Mouse (Mus musculus) CD4-positive, CD25-positive, alpha-beta regulatory T cell, adult 4 months (primary cell): ENCODE data around the gene Nlrc4. TPM values are rescaled to one million over a fixed set of nuclear protein-coding genes. Genes with fewer than 3 reads are reported as not detected.

ENCODE experiments used
- ATAC-seq: one replicate; pipeline ENCODE4 v1.8.0; 2017
- polyA plus RNA-seq, 2 experiments: library from polyadenylated mRNA; unstranded; fragments of 100-300 nt; shearing (Covaris generic); gene quantifications; one replicate each; pipeline ENCODE4 v1.2.1; 2017

The Nlrc4 gene
- polyA plus RNA-seq, 2 experiments from 2014 or later: 1.3 to 2.2 TPM

DNA sequence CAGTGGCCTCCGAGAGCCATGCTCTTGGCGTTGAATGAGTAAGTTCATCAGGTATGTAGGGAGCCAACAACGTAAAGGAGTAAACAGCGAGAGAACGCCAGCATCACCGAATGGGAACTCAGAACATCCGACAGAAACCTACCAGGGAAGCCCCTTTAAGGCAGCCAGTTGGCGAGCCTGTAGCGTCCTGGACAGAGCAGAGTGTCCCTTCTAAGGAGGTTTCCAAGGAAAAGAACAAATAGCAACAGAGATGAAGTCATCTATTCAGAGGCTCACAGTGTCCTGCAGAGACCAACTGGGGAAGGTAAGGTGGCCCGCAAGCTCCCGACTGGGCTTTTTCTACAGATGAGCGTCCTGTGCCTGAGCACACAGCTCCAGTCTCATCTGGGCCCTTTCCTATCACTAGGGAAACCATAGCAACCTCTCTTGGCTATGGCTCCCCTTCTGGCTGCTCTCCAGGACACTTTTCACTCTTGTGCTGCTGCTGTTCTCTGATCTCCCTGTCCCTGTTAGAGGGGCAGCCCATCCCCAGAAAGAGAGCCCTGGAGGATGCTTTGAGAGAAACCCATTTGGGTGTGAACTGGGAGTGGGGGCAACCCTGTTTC, 34.4 kb downstream of the Nlrc4 start:
- ATAC-seq: no peak

DNA sequence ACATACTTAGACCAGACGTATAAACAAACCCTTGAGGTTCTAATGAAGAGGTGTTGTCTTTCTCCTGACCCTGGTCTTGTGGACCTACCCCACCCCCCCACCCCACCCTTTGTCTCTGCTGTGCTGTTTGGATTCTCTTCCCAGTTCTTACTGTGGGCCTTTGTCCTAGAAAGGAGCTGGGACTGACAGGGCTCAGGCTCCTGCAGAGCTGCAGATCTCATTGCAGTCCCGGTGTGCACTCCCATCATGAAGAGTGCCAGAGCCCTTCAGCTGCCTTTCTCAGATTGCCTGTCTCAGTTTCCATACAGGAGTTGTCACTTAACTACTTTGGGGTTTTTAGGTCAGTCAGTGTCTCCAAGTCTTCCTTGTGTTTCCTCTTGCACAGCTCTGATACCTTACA, 38.3 kb downstream of the Nlrc4 start:
- ATAC-seq: no peak

DNA sequence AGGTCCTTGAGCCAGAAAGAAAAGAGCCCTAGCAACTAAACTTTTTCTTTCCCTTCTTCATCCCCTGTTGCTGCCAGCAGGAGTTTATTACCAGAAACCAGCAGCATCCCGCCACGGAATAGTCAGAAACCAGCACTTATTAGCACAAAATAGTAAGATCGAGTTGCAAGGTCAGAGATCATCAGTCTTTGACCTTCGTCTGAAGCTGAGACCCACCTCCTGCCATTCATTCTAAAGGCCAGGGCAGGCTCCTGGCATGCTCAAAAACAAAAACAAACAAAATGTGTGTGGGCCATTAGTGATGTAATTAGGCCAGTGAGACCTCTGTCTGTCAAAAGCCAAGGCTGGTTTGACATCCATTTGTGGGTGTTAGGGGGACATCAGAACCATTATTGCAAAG, 40.8 kb downstream of the Nlrc4 start:
- ATAC-seq: no peak

DNA sequence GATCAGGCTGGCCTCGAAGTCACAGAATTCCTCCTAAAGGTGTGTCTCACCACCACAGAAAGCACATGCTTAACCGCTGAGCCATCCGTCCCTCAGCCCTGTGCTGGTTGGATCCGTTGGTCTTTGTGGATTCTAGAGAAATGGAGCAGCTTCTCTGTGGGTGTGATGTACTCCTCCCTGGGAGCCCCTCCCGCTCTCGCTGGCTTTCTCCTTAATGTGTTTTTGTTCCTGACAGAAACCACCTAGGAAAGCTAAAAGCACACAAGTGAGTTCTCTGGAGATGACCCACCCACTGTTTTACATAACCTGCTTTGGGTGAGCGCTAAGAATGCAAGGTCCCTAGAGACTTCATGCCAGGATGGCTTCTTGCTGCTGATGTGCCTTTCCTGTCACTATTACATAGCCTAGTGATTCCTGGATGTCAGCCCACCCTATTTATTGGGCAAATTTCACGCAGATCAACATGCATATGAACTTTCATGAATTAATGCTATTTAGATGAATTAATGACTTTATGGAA, 42.0 kb downstream of the Nlrc4 start:
- ATAC-seq: no peak

DNA sequence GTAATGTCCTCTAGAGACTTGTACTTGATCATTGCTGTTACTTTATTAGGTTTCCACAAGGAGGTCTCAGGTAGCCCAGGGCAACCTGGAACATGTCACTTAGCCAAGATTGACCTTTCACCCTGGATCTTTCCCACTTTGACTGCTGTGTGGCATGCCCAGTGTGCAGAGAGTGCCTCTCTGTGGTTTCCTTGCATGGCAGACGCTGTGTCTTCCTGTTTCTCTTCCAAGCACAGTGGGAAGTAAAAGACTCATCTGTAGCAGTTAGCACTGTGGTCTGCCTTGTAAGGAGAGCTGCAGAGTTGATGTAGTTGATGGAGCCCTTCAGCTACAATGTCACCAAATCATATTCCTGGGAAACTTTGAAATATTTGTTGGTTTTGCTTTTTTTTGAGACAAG, 44.3 kb downstream of the Nlrc4 start:
- no peak for ATAC-seq

DNA sequence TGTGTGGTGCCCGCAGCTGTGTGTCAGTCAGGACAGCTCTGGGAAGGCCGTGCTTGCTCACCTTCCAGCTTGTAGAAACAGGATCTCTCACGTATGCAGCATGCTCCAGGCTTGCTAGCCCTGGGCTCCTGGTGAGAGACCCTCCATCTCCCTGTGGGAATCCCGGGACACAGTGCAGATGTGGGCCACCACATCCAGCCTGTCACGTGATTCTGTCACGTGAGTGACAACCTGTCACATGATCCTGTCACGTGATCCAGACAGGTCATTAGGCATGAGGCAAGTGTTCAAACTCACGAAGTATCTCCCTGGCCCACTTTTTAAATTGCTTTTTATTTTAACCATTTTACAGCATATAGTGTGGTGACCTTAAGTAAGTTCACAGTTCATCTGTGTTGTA, 45.6 kb downstream of the Nlrc4 start:
- ATAC-seq: no peak

DNA sequence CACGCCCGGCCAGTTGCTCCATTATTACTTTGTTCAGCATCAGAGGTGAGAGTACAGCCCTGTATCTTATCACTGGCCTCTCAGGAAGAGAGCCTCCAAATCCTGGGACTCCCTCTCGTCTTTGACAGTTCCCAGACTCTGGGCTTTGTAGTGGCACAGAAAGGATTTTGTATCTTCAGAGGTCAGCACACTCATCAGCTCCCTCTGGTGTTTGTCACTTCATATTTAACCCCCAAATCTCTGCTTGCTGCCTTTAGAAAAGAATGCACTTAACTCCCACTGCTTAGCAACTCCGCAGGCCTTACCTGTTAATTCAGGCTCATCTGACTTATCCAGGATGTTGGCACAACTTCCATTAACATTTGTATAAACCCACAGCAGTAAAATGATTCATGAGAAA, 49.2 kb downstream of the Nlrc4 start:
- ATAC-seq: no peak

DNA sequence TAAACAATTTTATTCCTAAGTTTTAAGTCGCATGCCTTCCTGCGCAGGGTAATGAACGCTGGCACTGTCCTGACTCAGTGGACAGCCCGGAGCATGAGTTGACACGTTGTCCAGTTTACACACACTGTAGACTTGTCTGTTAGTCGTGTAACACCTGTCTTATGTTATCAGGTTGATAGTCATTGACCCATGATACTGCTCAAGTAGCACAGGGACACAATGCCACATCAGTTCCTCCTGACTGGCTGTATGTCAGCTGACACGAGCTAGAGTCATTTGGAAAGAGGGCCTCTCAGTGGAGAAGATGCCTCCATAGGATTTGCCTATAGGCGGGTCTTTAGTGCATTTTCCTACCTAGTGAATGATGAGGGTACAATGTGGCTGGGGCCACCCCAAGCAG, 52.5 kb downstream of the Nlrc4 start:
- ATAC-seq: no peak

DNA sequence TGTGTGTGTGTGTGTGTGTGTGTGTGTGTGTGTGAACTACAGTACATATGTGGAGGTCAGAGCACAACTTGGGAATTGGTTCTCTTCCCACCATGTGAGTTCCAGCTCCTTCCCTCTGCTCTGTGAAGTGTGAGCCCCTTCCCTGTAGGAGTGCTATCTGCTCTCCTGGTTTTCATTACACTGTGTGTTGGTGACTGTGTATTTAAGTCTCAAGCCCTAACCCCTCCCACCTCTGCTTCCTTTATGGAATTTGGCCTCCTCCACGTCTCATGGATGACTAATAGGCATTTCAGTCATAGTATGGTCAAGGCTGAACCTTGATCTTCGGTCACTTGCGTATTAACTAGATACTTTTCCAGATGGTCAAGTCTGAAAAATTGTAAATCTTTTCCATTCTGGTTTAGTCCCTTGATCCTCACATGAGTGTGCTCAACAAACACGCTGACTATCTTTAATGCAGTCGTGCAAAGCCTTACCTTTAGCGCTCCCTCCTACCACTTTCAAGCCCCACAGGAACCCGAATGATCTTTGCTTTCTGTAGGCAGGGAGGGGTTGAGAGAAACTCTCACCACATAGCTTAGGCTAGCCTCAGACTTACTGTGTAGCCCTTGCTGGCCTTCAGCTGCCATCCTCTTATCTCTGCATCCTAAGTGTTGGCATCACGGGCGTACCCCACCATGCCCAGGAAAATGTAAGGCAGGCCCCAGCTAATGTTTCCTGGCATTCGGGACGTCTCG, 56.3 kb downstream of the Nlrc4 start:
- ATAC-seq: no peak

DNA sequence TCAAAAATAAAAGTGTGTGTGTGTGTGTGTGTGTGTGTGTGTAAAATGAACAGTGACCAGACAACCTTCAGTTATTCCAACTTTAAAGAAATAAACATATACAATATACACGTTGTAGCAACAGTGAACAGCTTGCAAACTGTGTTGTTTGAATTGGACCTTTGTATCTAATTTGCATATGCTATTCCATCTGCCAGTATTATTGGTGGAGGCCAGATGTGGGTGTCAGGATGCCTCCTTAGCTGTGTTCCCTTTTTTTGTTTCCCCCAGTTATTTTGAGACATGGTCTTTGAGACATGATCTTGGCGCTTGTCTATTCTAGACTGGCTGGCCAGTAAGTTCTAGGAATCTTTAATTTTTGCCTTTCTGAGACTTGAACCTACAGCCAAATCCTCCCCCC, 61.8 kb downstream of the Nlrc4 start:
- ATAC-seq: no peak

DNA sequence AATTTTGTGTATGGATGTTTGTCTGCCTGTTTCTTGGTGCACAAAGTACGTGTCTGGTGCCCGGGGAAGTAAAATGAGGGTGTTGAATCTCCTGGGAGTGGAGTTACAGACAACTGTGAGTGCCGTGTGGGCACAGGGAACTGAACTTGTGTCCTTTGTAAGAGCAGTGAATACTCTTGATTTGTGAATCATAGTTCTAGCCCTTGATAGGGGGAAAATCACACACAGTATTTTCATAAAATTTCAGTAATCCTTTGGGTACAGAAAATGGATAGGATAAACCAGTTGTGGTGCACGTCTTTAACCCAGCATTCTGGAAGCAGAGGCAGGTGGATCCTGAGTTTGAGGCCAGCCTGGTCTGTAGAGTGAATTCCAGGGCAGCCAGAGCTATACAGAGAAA, 62.2 kb downstream of the Nlrc4 start:
- ATAC-seq: no peak

DNA sequence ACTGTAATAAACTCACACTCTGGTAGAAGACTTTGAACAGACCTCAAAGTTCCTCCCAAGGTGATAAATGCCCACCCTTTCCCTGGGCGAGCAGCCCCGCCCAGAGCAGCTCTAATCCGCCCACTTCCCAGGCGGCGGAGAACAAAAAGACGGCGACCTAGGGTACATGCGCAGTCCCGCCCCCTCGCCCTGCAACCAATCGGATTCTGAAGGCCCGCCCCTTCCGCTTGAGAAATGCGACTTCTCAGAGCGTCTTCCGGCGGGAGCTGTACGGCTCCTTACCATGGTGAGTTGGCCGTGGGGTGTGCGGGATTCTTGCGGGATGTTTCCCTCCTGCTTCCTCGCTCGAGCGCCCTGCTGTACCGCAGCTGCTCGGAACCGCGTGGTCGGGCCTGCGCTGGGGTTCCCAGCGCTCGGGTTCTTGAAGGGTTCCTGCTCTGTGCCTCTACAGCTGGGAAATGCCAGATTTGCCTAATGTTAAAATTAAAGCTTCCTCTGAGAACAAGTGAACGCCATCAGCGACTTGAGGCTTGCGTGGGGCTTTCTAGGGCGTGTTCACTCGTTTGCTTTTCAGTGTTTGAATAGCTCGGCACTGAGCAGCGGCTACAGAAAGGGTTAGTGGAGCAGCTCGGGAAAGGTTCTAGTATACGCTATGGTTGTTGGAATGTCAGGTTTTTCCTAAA, 63.4 kb downstream of the Nlrc4 start, which contains the start of gene Slc30a6:
Gene Slc30a6, plus strand, starts transcription at position 226 of the 683 bp plus-strand sequence.
- peak; percentile 98 for ATAC-seq

DNA sequence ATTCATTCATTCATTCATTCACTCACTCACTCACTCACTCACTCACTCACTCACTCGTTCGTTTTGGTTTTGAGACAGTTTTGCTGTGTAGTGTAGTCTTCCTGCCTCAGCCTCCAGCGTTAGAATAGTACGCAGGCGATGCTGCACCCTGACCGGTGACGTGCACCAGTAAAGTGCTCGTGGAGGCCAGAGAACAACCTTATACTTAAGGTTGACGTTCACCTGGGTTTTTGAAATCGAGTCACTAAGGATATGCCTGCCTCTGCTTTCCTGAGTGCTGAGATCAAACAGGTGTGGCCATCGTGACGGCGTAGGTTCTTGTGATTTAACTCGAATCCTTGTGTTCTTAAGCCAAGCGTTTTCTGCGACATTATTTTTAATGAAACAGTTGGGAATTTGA, 64.1 kb downstream of the Nlrc4 start:
- ATAC-seq: peak; percentile 35

DNA sequence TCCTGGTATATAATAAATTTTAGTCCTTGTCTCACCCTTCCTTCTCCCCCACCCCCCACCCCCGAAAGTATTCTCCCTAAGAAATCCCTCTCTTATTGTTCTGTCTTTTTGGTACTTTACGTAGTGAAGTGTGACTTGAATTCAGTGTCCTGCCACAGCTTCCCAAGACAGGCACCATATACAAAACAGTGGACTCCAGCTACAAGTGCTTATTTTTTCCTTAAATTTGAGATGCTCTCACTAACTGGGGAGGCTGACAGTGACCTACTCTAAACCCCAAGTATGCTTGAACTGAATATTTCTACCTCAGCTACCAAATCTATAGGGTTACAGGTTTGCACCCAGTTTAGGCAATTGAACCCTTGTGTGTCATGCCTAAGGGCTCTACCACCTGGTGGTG, 64.6 kb downstream of the Nlrc4 start:
- no peak for ATAC-seq

DNA sequence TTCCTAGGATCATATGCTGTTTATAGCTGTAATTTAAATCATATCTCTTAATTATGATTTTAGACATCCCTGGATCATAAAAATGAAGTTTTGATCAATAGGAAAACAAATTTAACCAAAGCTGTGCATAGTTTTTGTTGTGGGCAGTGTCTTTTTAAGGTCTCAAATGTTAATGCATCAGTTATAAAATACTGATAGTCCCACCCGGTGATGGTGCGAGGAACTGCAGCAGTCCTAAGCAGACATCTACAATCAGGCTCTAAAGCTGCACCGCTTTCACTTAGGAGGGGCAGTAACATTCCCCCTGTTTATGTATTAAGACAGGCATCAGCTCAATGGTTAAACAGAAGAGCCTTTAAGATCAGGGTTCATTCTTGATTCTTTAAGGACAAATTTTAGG, 69.1 kb downstream of the Nlrc4 start:
- ATAC-seq: no peak

DNA sequence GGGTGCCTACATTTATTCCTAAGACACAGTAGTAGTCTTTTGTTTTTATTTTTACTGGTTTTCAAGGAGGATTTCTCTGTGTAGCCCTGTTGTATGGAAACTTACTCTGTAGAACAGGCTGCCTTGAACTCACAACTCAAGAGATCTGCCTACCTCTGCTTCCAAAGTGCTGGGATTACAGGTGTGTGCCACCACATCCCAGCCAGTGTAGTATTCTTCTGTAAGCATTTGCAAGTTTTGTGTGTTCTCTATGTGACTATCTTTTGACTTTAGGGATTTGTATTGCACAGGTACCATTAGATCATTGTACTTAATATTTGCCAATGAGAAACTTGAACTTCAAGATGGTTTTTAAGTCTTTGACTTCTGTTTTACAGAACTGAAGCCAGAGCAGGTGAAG, 72.3 kb downstream of the Nlrc4 start:
- no peak for ATAC-seq

DNA sequence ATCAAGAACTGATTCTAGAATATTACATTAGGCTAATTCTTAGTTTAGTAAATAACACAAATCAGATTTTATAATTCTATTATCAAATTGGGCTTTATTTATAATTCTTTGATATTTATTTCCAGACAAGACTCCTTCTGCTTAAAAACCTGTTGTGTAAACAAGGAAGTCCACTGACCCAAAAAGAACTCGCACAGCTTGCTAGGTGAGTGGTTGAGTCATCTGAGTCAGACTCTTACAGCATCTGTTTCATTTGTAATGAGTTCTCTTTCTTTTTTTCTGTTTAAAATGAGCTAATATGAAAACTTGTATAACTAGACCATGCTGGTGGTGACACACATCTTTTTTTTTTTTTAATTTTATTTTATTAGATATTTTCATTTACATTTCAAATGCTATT, 82.0 kb downstream of the Nlrc4 start:
- ATAC-seq: no peak

Other genes starting within 250 kb of the Nlrc4 start
- gene Memo1, start 163.6 kb downstream of the Nlrc4 start, polyA plus RNA-seq: 10 to 100 TPM; 37.0 to 47.0 TPM
- gene Dpy30, start 135.2 kb downstream of the Nlrc4 start, polyA plus RNA-seq: 100 to 1,000 TPM; 134 to 146 TPM
- 10 to 100 TPM in 1 of 2 experiments, 1 to 10 TPM in 1; 6.9 to 10.9 TPM for gene Spast, start 120.2 kb downstream of the Nlrc4 start, polyA plus RNA-seq
- gene Slc30a6, start 63.5 kb downstream of the Nlrc4 start, polyA plus RNA-seq: 10 to 100 TPM; 24.3 to 37.3 TPM
- gene Yipf4, start 30.4 kb upstream of the Nlrc4 start, polyA plus RNA-seq: 10 to 100 TPM in 1 of 2 experiments, 1 to 10 TPM in 1; 8.2 to 19.9 TPM
- 100 to 1,000 TPM; 156 to 252 TPM for gene Birc6, start 69.2 kb upstream of the Nlrc4 start, polyA plus RNA-seq